Mouse (Mus musculus): ENCODE data around the gene Pop7. TPM values are rescaled to one million over a fixed set of nuclear protein-coding genes. Genes with fewer than 3 reads are reported as not detected.

The Pop7 gene
- total and polyA plus RNA-seq, 3 experiments: 61.1 to 79.8 TPM; not detected in 1

DNA sequence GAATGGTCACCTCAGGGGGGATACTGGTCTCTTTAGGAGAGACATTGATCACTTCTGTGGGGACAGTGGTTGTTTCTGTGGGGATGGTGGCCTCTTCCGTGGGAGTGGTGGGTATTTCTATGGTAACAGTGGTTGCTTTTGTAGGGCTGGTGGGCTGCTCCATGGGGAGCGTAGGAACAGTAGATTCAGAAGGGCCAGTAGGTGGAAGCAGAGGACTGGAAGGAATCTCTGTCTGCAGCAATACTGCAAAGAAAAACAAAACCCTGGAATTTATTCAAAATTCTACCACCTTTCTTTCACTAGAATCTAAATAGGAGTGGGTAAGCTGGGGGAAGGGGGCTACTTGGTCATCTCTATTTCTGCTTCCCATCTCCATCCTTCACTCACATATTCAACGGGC is 37.3 kb downstream of the Pop7 start:
- peaks cover 0 to under 1% of the 10 kb centered on the region in 2 experiments; a peak in 1 of 4 replicates for H3K27me3 ChIP-seq (ENCODE audit: control insufficient read depth in 1 of 2, insufficient read depth in 2 of 2, low read length in 2 of 2)
- DNase-seq (ENCODE audit: low read depth, low spot score): no peak

GRCm38 (mm10) chr5:137455866-137456591 is 46.3 kb downstream of the Pop7 start:
- Histone ChIP-seq H3K27ac (ENCODE audit: control insufficient read depth, low read depth, low read length) (no peak overlapping the region), H3K79me2 (ENCODE audit: control insufficient read depth, insufficient read depth, low read length, poor library complexity) (no peaks in the 10 kb centered on the region), H3K9ac (ENCODE audit: control insufficient read depth, low read depth, low read length, poor library complexity, severe bottlenecking) (no peak overlapping the region), H3K4me3 (ENCODE audit: control insufficient read depth in 1 of 2, insufficient read depth in 1 of 2, low read depth in 2 of 2, low read length in 2 of 2) (no peak overlapping the region), H3K9me3 (replicated peaks; ENCODE audit: insufficient read depth, low read length) (no peaks in the 10 kb centered on the region), H3K36me3 (ENCODE audit: control insufficient read depth in 1 of 2, insufficient read depth in 2 of 2, low read length in 2 of 2) (no peaks in the 10 kb centered on the region), H3K4me1 (ENCODE audit: control insufficient read depth in 1 of 2, insufficient read depth in 2 of 2, low read length in 2 of 2) (no peaks in the 10 kb centered on the region), H3K27me3 (ENCODE audit: control insufficient read depth in 1 of 2, insufficient read depth in 2 of 2, low read length in 2 of 2) (no peaks in the 10 kb centered on the region; a peak in 1 of 4 replicates)
- DNase-seq (ENCODE audit: low read depth, low spot score): no peak
- TF ChIP-seq CTCF (IDR thresholded peaks at IDR 0.05 in 2 of 3, conservative IDR thresholded peaks at IDR 0.05 in 1 of 3; ENCODE audit: control insufficient read depth in 1 of 3, insufficient read depth in 1 of 3, low read depth in 2 of 3, low read length in 3 of 3, poor library complexity in 1 of 3, severe bottlenecking in 1 of 3): peak in 1 of 3 experiments; percentile 2; a peak in 1 of 6 replicates
- no peak for TF ChIP-seq MAX (IDR thresholded peaks at IDR 0.05; ENCODE audit: low read length)

More for the DNA sequence above, 37.3 kb downstream of the Pop7 start:
- Histone ChIP-seq H3K79me2 (ENCODE audit: control insufficient read depth, insufficient read depth, low read length, poor library complexity) (no peaks in the 10 kb centered on the region), H3K4me3 (ENCODE audit: control insufficient read depth in 1 of 2, insufficient read depth in 1 of 2, low read depth in 2 of 2, low read length in 2 of 2) (no peak overlapping the region), H3K27ac (ENCODE audit: control insufficient read depth, low read depth, low read length) (no peak overlapping the region), H3K4me1 (ENCODE audit: control insufficient read depth in 1 of 2, insufficient read depth in 2 of 2, low read length in 2 of 2) (no peaks in the 10 kb centered on the region), H3K9me3 (replicated peaks; ENCODE audit: insufficient read depth, low read length) (no peaks in the 10 kb centered on the region), H3K9ac (ENCODE audit: control insufficient read depth, low read depth, low read length, poor library complexity, severe bottlenecking) (no peak overlapping the region), H3K36me3 (ENCODE audit: control insufficient read depth in 1 of 2, insufficient read depth in 2 of 2, low read length in 2 of 2) (no peaks in the 10 kb centered on the region)
- TF ChIP-seq USF2 (IDR thresholded peaks at IDR 0.05; ENCODE audit: borderline replicate concordance in 1 of 2, insufficient read depth in 1 of 2, low read depth in 1 of 2, low read length in 2 of 2) (no peak), CTCF (IDR thresholded peaks at IDR 0.05 in 2 of 3, conservative IDR thresholded peaks at IDR 0.05 in 1 of 3; ENCODE audit: control insufficient read depth in 1 of 3, insufficient read depth in 1 of 3, low read depth in 2 of 3, low read length in 3 of 3, poor library complexity in 1 of 3, severe bottlenecking in 1 of 3) (peak in 2 of 3 experiments; percentile 11 to 21; a peak in 3 of 6 replicates), RAD21 (IDR thresholded peaks at IDR 0.05; ENCODE audit: low read depth, low read length) (peak; percentile 33)

GRCm38 (mm10) chr5:137455206-137455605 is 47.1 kb downstream of the Pop7 start:
- DNase-seq (ENCODE audit: low read depth, low spot score): no peak
- Histone ChIP-seq H3K9ac (ENCODE audit: control insufficient read depth, low read depth, low read length, poor library complexity, severe bottlenecking) (no peak overlapping the region), H3K27me3 (ENCODE audit: control insufficient read depth in 1 of 2, insufficient read depth in 2 of 2, low read length in 2 of 2) (no peaks in the 10 kb centered on the region; a peak in 2 of 4 replicates), H3K9me3 (replicated peaks; ENCODE audit: insufficient read depth, low read length) (no peaks in the 10 kb centered on the region), H3K36me3 (ENCODE audit: control insufficient read depth in 1 of 2, insufficient read depth in 2 of 2, low read length in 2 of 2) (no peaks in the 10 kb centered on the region), H3K27ac (ENCODE audit: control insufficient read depth, low read depth, low read length) (no peak overlapping the region), H3K4me3 (ENCODE audit: control insufficient read depth in 1 of 2, insufficient read depth in 1 of 2, low read depth in 2 of 2, low read length in 2 of 2) (no peak overlapping the region), H3K79me2 (ENCODE audit: control insufficient read depth, insufficient read depth, low read length, poor library complexity) (no peaks in the 10 kb centered on the region), H3K4me1 (ENCODE audit: control insufficient read depth in 1 of 2, insufficient read depth in 2 of 2, low read length in 2 of 2) (no peaks in the 10 kb centered on the region)
- no peak for TF ChIP-seq HCFC1 (IDR thresholded peaks at IDR 0.05; ENCODE audit: low read depth, low read length)
- TF ChIP-seq RAD21 (IDR thresholded peaks at IDR 0.05; ENCODE audit: low read depth, low read length): no peak
- TF ChIP-seq NRF1 (IDR thresholded peaks at IDR 0.05; ENCODE audit: insufficient read depth, low read depth, low read length, poor library complexity, severe bottlenecking): no peak
- TF ChIP-seq ZMIZ1 (IDR thresholded peaks at IDR 0.05; ENCODE audit: low read depth, low read length): no peak
- TF ChIP-seq GATA1 (IDR thresholded peaks at IDR 0.05; ENCODE audit: low read depth, low read length): no peak
- no peak for TF ChIP-seq MYB (IDR thresholded peaks at IDR 0.05; ENCODE audit: low read depth, low read length)
- TF ChIP-seq MEF2A (IDR thresholded peaks at IDR 0.05; ENCODE audit: extremely low read depth, insufficient replicate concordance, low read depth, low read length, poor library complexity, severe bottlenecking): no peak
- no peak for TF ChIP-seq BHLHE40 (IDR thresholded peaks at IDR 0.05; ENCODE audit: borderline replicate concordance, low read depth, low read length)
- TF ChIP-seq ETS1 (IDR thresholded peaks at IDR 0.05; ENCODE audit: low read depth, low read length): no peak

Other genes with a start within 250 kb of the Pop7 start
- gene Ache, start 215.0 kb downstream of the Pop7 start, total RNA-seq (2012; rRNA removed): 3.4 and 7.0 TPM in 2 replicates
- gene Ache, start 215.0 kb downstream of the Pop7 start, polyA plus RNA-seq (2012; ENCODE audit: insufficient read depth in 1 of 2, insufficient read length in 2 of 2, low read depth in 1 of 2, low replicate concordance in 2 of 2, missing spikeins in 1 of 2): 10 to 100 TPM in 1 of 2 experiments, not detected in 1; 16.8 TPM
- gene Ufsp1, start 207.9 kb downstream of the Pop7 start, total RNA-seq (2012; rRNA removed): 4.7 and 6.9 TPM in 2 replicates
- gene Ufsp1, start 207.9 kb downstream of the Pop7 start, polyA plus RNA-seq (2012; ENCODE audit: insufficient read depth in 1 of 2, insufficient read length in 2 of 2, low read depth in 1 of 2, low replicate concordance in 2 of 2, missing spikeins in 1 of 2): 10 to 100 TPM in 1 of 2 experiments, not detected in 1; 16.1 TPM
- 235 and 291 TPM in 2 replicates for gene Srrt, start 194.8 kb downstream of the Pop7 start, total RNA-seq (2012; rRNA removed)
- 100 to 1,000 TPM in 1 of 2 experiments, not detected in 1; 454 TPM for gene Srrt, start 194.8 kb downstream of the Pop7 start, polyA plus RNA-seq (2012; ENCODE audit: insufficient read depth in 1 of 2, insufficient read length in 2 of 2, low read depth in 1 of 2, low replicate concordance in 2 of 2, missing spikeins in 1 of 2)
- gene Trip6, start 188.1 kb downstream of the Pop7 start, total RNA-seq (2012; rRNA removed): 0.46 and 0.58 TPM in 2 replicates
- gene Trip6, start 188.1 kb downstream of the Pop7 start, polyA plus RNA-seq (2012; ENCODE audit: insufficient read depth in 1 of 2, insufficient read length in 2 of 2, low read depth in 1 of 2, low replicate concordance in 2 of 2, missing spikeins in 1 of 2): 1 to 10 TPM in 1 of 2 experiments, not detected in 1; 2.1 TPM
- gene Slc12a9, start 168.9 kb downstream of the Pop7 start, total RNA-seq (2012; rRNA removed): 7.1 and 8.8 TPM in 2 replicates
- gene Slc12a9, start 168.9 kb downstream of the Pop7 start, polyA plus RNA-seq (2012; ENCODE audit: insufficient read depth in 1 of 2, insufficient read length in 2 of 2, low read depth in 1 of 2, low replicate concordance in 2 of 2, missing spikeins in 1 of 2): 10 to 100 TPM in 1 of 2 experiments, not detected in 1; 12.1 TPM
- 0.07 and 0.12 TPM in 2 replicates for gene Ephb4, start 152.4 kb downstream of the Pop7 start, total RNA-seq (2012; rRNA removed)
- under 1 TPM in 1 of 2 experiments, not detected in 1; 0.08 TPM for gene Ephb4, start 152.4 kb downstream of the Pop7 start, polyA plus RNA-seq (2012; ENCODE audit: insufficient read depth in 1 of 2, insufficient read length in 2 of 2, low read depth in 1 of 2, low replicate concordance in 2 of 2, missing spikeins in 1 of 2)
- gene Zan, start 25.5 kb downstream of the Pop7 start, total RNA-seq (2012; rRNA removed): 0.10 TPM in 1 of 2 replicates, not detected in the other
- under 1 TPM in 1 of 2 experiments, not detected in 1; 0.15 TPM for gene Zan, start 25.5 kb downstream of the Pop7 start, polyA plus RNA-seq (2012; ENCODE audit: insufficient read depth in 1 of 2, insufficient read length in 2 of 2, low read depth in 1 of 2, low replicate concordance in 2 of 2, missing spikeins in 1 of 2)
- gene Gigyf1, start 16.0 kb upstream of the Pop7 start, total RNA-seq (2012; rRNA removed): 5.1 and 6.8 TPM in 2 replicates
- 10 to 100 TPM in 1 of 2 experiments, not detected in 1; 24.6 TPM for gene Gigyf1, start 16.0 kb upstream of the Pop7 start, polyA plus RNA-seq (2012; ENCODE audit: insufficient read depth in 1 of 2, insufficient read length in 2 of 2, low read depth in 1 of 2, low replicate concordance in 2 of 2, missing spikeins in 1 of 2)
- not detected in 2 replicates for gene Epo, start 30.7 kb upstream of the Pop7 start, total RNA-seq (2012; rRNA removed)
- gene Epo, start 30.7 kb upstream of the Pop7 start, polyA plus RNA-seq (2012; ENCODE audit: insufficient read depth in 1 of 2, insufficient read length in 2 of 2, low read depth in 1 of 2, low replicate concordance in 2 of 2, missing spikeins in 1 of 2): not detected
- 531 and 548 TPM in 2 replicates for gene Gnb2, start 31.0 kb upstream of the Pop7 start, total RNA-seq (2012; rRNA removed)
- gene Gnb2, start 31.0 kb upstream of the Pop7 start, polyA plus RNA-seq (2012; ENCODE audit: insufficient read depth in 1 of 2, insufficient read length in 2 of 2, low read depth in 1 of 2, low replicate concordance in 2 of 2, missing spikeins in 1 of 2): 100 to 1,000 TPM in 1 of 2 experiments, not detected in 1; 550 TPM
- 0.15 TPM in 1 of 2 replicates, not detected in the other for gene Actl6b, start 51.0 kb upstream of the Pop7 start, total RNA-seq (2012; rRNA removed)
- gene Actl6b, start 51.0 kb upstream of the Pop7 start, polyA plus RNA-seq (2012; ENCODE audit: insufficient read depth in 1 of 2, insufficient read length in 2 of 2, low read depth in 1 of 2, low replicate concordance in 2 of 2, missing spikeins in 1 of 2): not detected
- 76.9 and 96.2 TPM in 2 replicates for gene Tfr2, start 67.3 kb upstream of the Pop7 start, total RNA-seq (2012; rRNA removed)
- 100 to 1,000 TPM in 1 of 2 experiments, not detected in 1; 112 TPM for gene Tfr2, start 67.3 kb upstream of the Pop7 start, polyA plus RNA-seq (2012; ENCODE audit: insufficient read depth in 1 of 2, insufficient read length in 2 of 2, low read depth in 1 of 2, low replicate concordance in 2 of 2, missing spikeins in 1 of 2)
- 11.9 and 12.4 TPM in 2 replicates for gene Mospd3, start 98.5 kb upstream of the Pop7 start, total RNA-seq (2012; rRNA removed)
- gene Mospd3, start 98.5 kb upstream of the Pop7 start, polyA plus RNA-seq (2012; ENCODE audit: insufficient read depth in 1 of 2, insufficient read length in 2 of 2, low read depth in 1 of 2, low replicate concordance in 2 of 2, missing spikeins in 1 of 2): 100 to 1,000 TPM in 1 of 2 experiments, not detected in 1; 144 TPM
- gene Pcolce, start 111.3 kb upstream of the Pop7 start, total RNA-seq (2012; rRNA removed): 0.07 and 0.23 TPM in 2 replicates
- under 1 TPM in 1 of 2 experiments, not detected in 1; 0.77 TPM for gene Pcolce, start 111.3 kb upstream of the Pop7 start, polyA plus RNA-seq (2012; ENCODE audit: insufficient read depth in 1 of 2, insufficient read length in 2 of 2, low read depth in 1 of 2, low replicate concordance in 2 of 2, missing spikeins in 1 of 2)
- 0.13 and 0.42 TPM in 2 replicates for gene Fbxo24, start 126.5 kb upstream of the Pop7 start, total RNA-seq (2012; rRNA removed)
- gene Fbxo24, start 126.5 kb upstream of the Pop7 start, polyA plus RNA-seq (2012; ENCODE audit: insufficient read depth in 1 of 2, insufficient read length in 2 of 2, low read depth in 1 of 2, low replicate concordance in 2 of 2, missing spikeins in 1 of 2): under 1 TPM in 1 of 2 experiments, not detected in 1; 0.46 TPM
- gene Lrch4, start 126.6 kb upstream of the Pop7 start, total RNA-seq (2012; rRNA removed): 9.1 and 9.7 TPM in 2 replicates
- 100 to 1,000 TPM in 1 of 2 experiments, 10 to 100 TPM in 1; 47.0 to 239 TPM for gene Lrch4, start 126.6 kb upstream of the Pop7 start, polyA plus RNA-seq (2012; ENCODE audit: insufficient read depth in 1 of 2, insufficient read length in 2 of 2, low read depth in 1 of 2, low replicate concordance in 2 of 2, missing spikeins in 1 of 2)
- 2.4 and 2.5 TPM in 2 replicates for gene Gm20605, start 126.7 kb upstream of the Pop7 start, total RNA-seq (2012; rRNA removed)
- 10 to 100 TPM in 1 of 2 experiments, not detected in 1; 12.7 TPM for gene Gm20605, start 126.7 kb upstream of the Pop7 start, polyA plus RNA-seq (2012; ENCODE audit: insufficient read depth in 1 of 2, insufficient read length in 2 of 2, low read depth in 1 of 2, low replicate concordance in 2 of 2, missing spikeins in 1 of 2)
- 1.9 and 3.0 TPM in 2 replicates for gene Sap25, start 138.8 kb upstream of the Pop7 start, total RNA-seq (2012; rRNA removed)
- gene Sap25, start 138.8 kb upstream of the Pop7 start, polyA plus RNA-seq (2012; ENCODE audit: insufficient read depth in 1 of 2, insufficient read length in 2 of 2, low read depth in 1 of 2, low replicate concordance in 2 of 2, missing spikeins in 1 of 2): 10 to 100 TPM in 1 of 2 experiments, not detected in 1; 22.7 TPM
- 0.10 TPM in 1 of 2 replicates, not detected in the other for gene Irs3, start 143.2 kb upstream of the Pop7 start, total RNA-seq (2012; rRNA removed)
- gene Irs3, start 143.2 kb upstream of the Pop7 start, polyA plus RNA-seq (2012; ENCODE audit: insufficient read depth in 1 of 2, insufficient read length in 2 of 2, low read depth in 1 of 2, low replicate concordance in 2 of 2, missing spikeins in 1 of 2): not detected
- gene Agfg2, start 182.2 kb upstream of the Pop7 start, total RNA-seq (2012; rRNA removed): 18.7 and 30.0 TPM in 2 replicates
- 10 to 100 TPM in 1 of 2 experiments, not detected in 1; 38.9 TPM for gene Agfg2, start 182.2 kb upstream of the Pop7 start, polyA plus RNA-seq (2012; ENCODE audit: insufficient read depth in 1 of 2, insufficient read length in 2 of 2, low read depth in 1 of 2, low replicate concordance in 2 of 2, missing spikeins in 1 of 2)
- 0.39 and 0.42 TPM in 2 replicates for gene Nyap1, start 239.1 kb upstream of the Pop7 start, total RNA-seq (2012; rRNA removed)
- gene Nyap1, start 239.1 kb upstream of the Pop7 start, polyA plus RNA-seq (2012; ENCODE audit: insufficient read depth in 1 of 2, insufficient read length in 2 of 2, low read depth in 1 of 2, low replicate concordance in 2 of 2, missing spikeins in 1 of 2): 1 to 10 TPM in 1 of 2 experiments, not detected in 1; 1.1 TPM
- 52.7 and 58.3 TPM in 2 replicates for gene Tsc22d4, start 243.2 kb upstream of the Pop7 start, total RNA-seq (2012; rRNA removed)
- gene Tsc22d4, start 243.2 kb upstream of the Pop7 start, polyA plus RNA-seq (2012; ENCODE audit: insufficient read depth in 1 of 2, insufficient read length in 2 of 2, low read depth in 1 of 2, low replicate concordance in 2 of 2, missing spikeins in 1 of 2): 100 to 1,000 TPM in 1 of 2 experiments, not detected in 1; 203 TPM